Mouse (Mus musculus) lung, embryonic 14.5 days (tissue): ENCODE measurements at regions not wholly inside any gene's neighbourhood (a gene's known extent, or its start where the extent isn't known, plus 50 kb on each side); places are given as distances from the start of the nearest gene placed in this dataset.
"Not testable (repeated sequence)": the region's sequence is repeated elsewhere in the genome, so short reads cannot be mapped to it uniquely, and the experiment has no call there.

ENCODE experiments used
- ATAC-seq: fragments of 200-750 bp; cut with Nextera tagmentation; 2 replicates; pipeline ENCODE4 v1.8.0; 2017; ENCODE audit warnings: mild to moderate bottlenecking, moderate TSS enrichment, moderate library complexity; ENCODE audit not compliant: insufficient read depth
- DNase-seq: peaks from one replicate; pipeline ENCODE4 v3.0.0-alpha.2; 2015
- H3K27ac ChIP-seq: fragments of 300-500 bp; sonication (generic); 2 replicates; pipeline ENCODE4 v1.5.1; 2014; ENCODE audit warnings: low read depth, mild to moderate bottlenecking, moderate library complexity
- H3K27me3 ChIP-seq: fragments of 300-500 bp; sonication (generic); 2 replicates; pipeline ENCODE4 v1.6.1; 2014; ENCODE audit warnings: low read length, control low read depth; ENCODE audit not compliant: insufficient read depth
- H3K36me3 ChIP-seq: fragments of 300-500 bp; sonication (generic); 2 replicates; pipeline ENCODE4 v1.6.1; 2014; ENCODE audit warnings: control low read depth; ENCODE audit not compliant: insufficient read depth
- H3K4me1 ChIP-seq: fragments of 300-500 bp; sonication (generic); 2 replicates; pipeline ENCODE4 v1.6.1; 2014; ENCODE audit warnings: antibody characterized with exemption, control low read depth; ENCODE audit not compliant: insufficient read depth
- H3K4me2 ChIP-seq: fragments of 300-500 bp; sonication (generic); 2 replicates; pipeline ENCODE4 v1.6.1; 2014; ENCODE audit warnings: mild to moderate bottlenecking
- H3K4me3 ChIP-seq: fragments of 300-500 bp; sonication (generic); 2 replicates; pipeline ENCODE4 v1.5.1; 2014; ENCODE audit warnings: low read depth, low read length
- H3K9ac ChIP-seq: fragments of 300-500 bp; sonication (generic); 2 replicates; pipeline ENCODE4 v1.6.1; 2014
- H3K9me3 ChIP-seq: fragments of 300-500 bp; sonication (generic); 2 replicates; pipeline ENCODE4 v1.6.1; 2016; ENCODE audit warnings: low read depth, low read length, control low read depth
- CTCF ChIP-seq: IDR thresholded peaks from 2 replicates; pipeline ENCODE4 v1.5.1; 2016; ENCODE audit warnings: antibody characterized with exemption, low read depth
- WGBS: fragments of 180-500 bp; shearing (Covaris S2); extraction: QIAGEN DNeasy Blood & Tissue Kit; methylation state at CpG from one replicate; pipeline ENCODE4 v1.1.7; 2014; 5-methylcytosine and 5-hydroxymethylcytosine counted together

- H3K4me1 ChIP-seq, result no peaks in the 10 kb centered on the region
- no peaks in the 10 kb centered on the region for H3K36me3 ChIP-seq
- ATAC-seq (no peak), DNase-seq (no peak)
- H3K4me2 ChIP-seq, result no peak overlapping the region
- H3K27me3 ChIP-seq, result no peaks in the 10 kb centered on the region
- no peak overlapping the region for H3K27ac ChIP-seq
- no peak overlapping the region for H3K9ac ChIP-seq
- no peak overlapping the region for H3K4me3 ChIP-seq
- H3K9me3 ChIP-seq, result no peaks in the 10 kb centered on the region
- no peak for TF ChIP-seq CTCF
- 85% methylated on average over 3 of the region's 3 CpGs for WGBS
These were observed 117.7 kb upstream of the Arsj start for GRCm38 (mm10) chr3:126245834-126246233.

DNA sequence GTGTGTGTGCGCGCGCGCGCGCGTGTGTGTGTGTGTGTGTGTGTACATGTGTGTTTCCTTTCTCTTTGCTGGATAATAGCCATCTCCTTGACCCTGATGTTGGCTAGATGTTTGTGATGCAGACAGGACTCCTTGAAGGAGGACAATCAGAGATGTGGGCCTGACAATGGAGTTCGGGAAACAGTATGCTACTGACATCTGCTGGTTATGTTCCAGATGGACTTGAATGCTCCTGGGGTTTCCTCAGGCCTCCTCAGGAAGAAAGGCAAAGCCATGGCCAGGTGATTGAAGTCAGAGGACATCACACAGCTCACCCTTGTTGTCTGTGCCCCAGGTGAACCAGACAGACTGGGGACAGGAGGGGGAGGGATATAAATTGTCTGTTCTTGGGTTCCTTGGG is 102.2 kb upstream of the Arsj start:
- ATAC-seq, result no peak
- peak; percentile 47 for TF ChIP-seq CTCF
- Histone ChIP-seq H3K27me3 (no peaks in the 10 kb centered on the region), H3K4me3 (no peak overlapping the region), H3K9ac (no peak overlapping the region), H3K9me3 (no peaks in the 10 kb centered on the region), H3K4me1 (no peaks in the 10 kb centered on the region), H3K36me3 (no peaks in the 10 kb centered on the region), H3K4me2 (no peak overlapping the region), H3K27ac (no peak overlapping the region)
- DNase-seq, result peak; percentile 44
- 79% methylated on average over 8 of the region's 8 CpGs for WGBS

GRCm38 (mm10) chr3:126272027-126272426 is 91.5 kb upstream of the Arsj start:
- not testable (repeated sequence) for H3K4me3 ChIP-seq, H3K4me2 ChIP-seq, H3K27ac ChIP-seq, ATAC-seq, H3K36me3 ChIP-seq, H3K4me1 ChIP-seq, H3K9ac ChIP-seq, H3K27me3 ChIP-seq, H3K9me3 ChIP-seq, DNase-seq

DNA sequence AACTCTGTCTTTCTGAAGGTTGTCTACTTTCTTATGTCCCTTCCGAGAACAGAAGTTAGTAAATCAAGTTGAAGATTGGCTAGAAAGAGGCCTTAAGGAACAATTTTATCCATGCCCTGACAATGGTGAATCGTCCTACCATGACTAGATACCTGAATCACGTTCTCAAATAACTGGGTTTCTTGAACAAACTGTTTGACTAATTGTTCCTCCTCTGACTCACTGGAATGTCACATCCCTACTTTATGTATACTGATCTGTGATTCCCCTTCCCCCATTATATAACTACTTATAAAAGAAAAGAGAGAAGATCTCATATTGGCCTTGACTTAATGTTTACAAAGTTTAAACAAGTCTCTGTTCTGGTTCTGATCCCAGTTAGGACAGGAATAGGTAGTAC is 89.9 kb upstream of the Arsj start:
- H3K4me2 ChIP-seq, result no peak overlapping the region
- no peak overlapping the region for H3K9ac ChIP-seq
- 81% methylated on average over 3 of the region's 3 CpGs for WGBS
- H3K9me3 ChIP-seq, result no peaks in the 10 kb centered on the region
- H3K36me3 ChIP-seq, result no peaks in the 10 kb centered on the region
- no peak overlapping the region for H3K27ac ChIP-seq
- H3K4me3 ChIP-seq, result no peak overlapping the region
- H3K4me1 ChIP-seq, result no peaks in the 10 kb centered on the region
- no peak for DNase-seq
- no peak for ATAC-seq
- no peaks in the 10 kb centered on the region for H3K27me3 ChIP-seq
- TF ChIP-seq CTCF, result no peak

DNA sequence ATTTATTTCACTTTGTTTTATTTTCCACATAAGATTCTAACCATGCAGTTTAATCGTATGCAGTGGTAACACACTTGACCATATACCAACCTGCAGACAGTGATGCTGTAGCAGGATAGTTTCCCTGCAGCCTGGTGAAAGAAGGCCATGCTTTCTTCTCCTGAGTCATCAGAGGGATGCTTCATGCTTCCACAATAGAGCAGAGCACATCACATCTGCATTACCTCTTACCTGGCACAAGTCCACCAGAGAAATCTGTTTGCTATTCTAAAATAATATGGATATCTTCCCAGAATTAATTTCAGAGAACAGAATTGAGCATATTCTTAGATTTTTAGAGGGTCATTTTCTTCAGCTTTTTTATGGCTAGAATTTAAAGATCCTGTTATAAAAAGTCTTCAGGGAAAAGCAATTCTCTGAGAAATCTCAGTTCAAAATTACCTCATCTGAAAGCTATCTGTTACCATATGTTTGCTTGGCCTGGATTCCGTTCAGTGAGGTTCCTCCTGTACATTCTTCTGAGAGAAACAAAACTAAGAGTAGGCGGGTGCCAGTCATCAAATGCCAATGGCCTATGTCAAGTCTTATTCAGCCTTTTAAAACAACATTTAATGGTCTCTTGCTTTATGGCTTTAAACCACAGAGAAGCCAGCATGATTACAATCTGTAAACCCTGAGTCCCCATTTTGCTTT is 87.3 kb upstream of the Arsj start:
- ATAC-seq, result no peak
- no peak for DNase-seq
- WGBS, result 61% methylated on average over 3 of the region's 3 CpGs

DNA sequence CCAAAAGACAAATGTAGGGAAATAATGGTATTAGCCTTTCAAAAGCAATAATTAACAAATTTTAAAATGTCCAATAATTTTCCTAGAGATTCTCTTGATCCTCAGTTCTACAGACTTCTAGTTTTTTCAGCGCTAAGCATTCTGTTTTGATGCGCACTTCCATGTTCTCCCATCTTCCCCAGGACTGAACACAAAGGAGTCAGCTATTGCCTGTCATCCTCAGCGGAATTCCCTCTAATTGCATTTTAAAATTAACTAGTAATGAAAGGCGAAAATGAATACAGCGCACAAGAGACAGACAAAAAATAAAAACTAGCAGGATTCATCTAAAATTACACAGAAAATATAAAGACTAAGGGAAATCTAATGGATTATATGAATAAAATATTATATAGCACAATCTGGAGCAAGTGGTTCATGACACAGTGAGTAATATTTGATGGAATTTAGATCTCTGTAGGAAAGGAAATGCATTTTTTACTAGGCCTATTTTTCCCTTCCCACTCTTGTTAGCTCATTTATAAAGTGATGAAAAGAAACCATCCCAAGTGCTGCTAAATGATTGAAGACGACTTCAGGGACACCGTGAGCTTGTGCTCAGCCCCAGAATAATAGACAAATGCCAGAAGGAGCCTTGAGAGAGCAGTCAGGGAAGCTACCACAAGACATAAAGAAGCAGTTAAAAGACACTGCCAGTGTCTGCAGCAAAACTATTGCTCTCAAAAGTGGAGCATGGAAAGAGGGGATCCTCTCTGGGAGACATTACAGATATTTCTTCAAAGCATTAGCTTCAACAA is 79.0 kb upstream of the Arsj start:
- H3K4me3 ChIP-seq, result no peak overlapping the region
- TF ChIP-seq CTCF, result no peak
- no peak overlapping the region for H3K4me2 ChIP-seq
- H3K36me3 ChIP-seq, result no peaks in the 10 kb centered on the region
- no peaks in the 10 kb centered on the region for H3K4me1 ChIP-seq
- 78% methylated on average over 7 of the region's 7 CpGs for WGBS
- H3K9ac ChIP-seq, result no peak overlapping the region
- no peaks in the 10 kb centered on the region for H3K27me3 ChIP-seq
- ATAC-seq (no peak), DNase-seq (no peak)
- no peaks in the 10 kb centered on the region for H3K9me3 ChIP-seq
- no peak overlapping the region for H3K27ac ChIP-seq

More for the DNA sequence above, 87.3 kb upstream of the Arsj start:
- Histone ChIP-seq H3K4me1 (no peaks in the 10 kb centered on the region), H3K9me3 (no peaks in the 10 kb centered on the region), H3K27ac (no peak overlapping the region), H3K4me2 (no peak overlapping the region), H3K27me3 (no peaks in the 10 kb centered on the region), H3K4me3 (no peak overlapping the region), H3K36me3 (no peaks in the 10 kb centered on the region), H3K9ac (no peak overlapping the region)
- no peak for TF ChIP-seq CTCF

DNA sequence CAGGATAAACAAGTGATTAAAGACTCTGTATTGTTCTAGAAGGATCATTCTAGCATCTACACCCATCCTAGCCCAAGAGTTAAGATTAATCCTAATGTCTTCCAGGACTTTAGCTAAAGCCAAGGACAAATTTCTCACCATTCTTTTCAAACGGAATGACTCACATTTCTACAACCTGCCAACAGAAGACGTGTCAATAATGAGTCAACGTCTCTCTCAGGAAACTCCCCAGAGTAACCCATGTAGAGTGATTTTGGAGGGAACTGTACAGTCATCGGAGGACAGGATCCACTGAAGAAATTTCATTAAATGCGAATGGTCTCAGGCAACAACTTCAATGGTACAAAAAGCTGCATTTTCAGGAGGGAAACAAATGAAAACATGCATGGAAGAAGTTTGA is 71.2 kb upstream of the Arsj start:
- H3K4me1 ChIP-seq, result no peaks in the 10 kb centered on the region
- DNase-seq, result no peak
- no peak overlapping the region for H3K4me2 ChIP-seq
- H3K27me3 ChIP-seq, result no peaks in the 10 kb centered on the region
- no peaks in the 10 kb centered on the region for H3K9me3 ChIP-seq
- no peak for ATAC-seq
- no peak overlapping the region for H3K9ac ChIP-seq
- no peak overlapping the region for H3K4me3 ChIP-seq
- 75% methylated on average over 5 of the region's 5 CpGs for WGBS
- no peaks in the 10 kb centered on the region for H3K36me3 ChIP-seq
- no peak overlapping the region for H3K27ac ChIP-seq
- no peak for TF ChIP-seq CTCF
